Mouse (Mus musculus): ENCODE data around the gene Krt24. TPM values are rescaled to one million over a fixed set of nuclear protein-coding genes. Genes with fewer than 3 reads are reported as not detected.

Krt24 gene
- polyA plus RNA-seq, 1 experiment from 2014 or later, result not detected

Other genes with a start within 250 kb of the Krt24 start
- gene Igfbp4, start 244.0 kb downstream of the Krt24 start, polyA plus RNA-seq (2016; fragmentation: Nextera tagmentation; extraction: Ambion mirVana), result 658 and 684 TPM in 2 replicates
- 0.96 and 1.0 TPM in 2 replicates for gene Tns4, start 196.0 kb downstream of the Krt24 start, polyA plus RNA-seq (2016; fragmentation: Nextera tagmentation; extraction: Ambion mirVana)
- 0.50 and 0.78 TPM in 2 replicates for gene Ccr7, start 130.2 kb downstream of the Krt24 start, polyA plus RNA-seq (2016; fragmentation: Nextera tagmentation; extraction: Ambion mirVana)
- 369 and 387 TPM in 2 replicates for gene Smarce1, start 54.2 kb downstream of the Krt24 start, polyA plus RNA-seq (2016; fragmentation: Nextera tagmentation; extraction: Ambion mirVana)
- gene Krt222, start 41.2 kb downstream of the Krt24 start, polyA plus RNA-seq (2016; fragmentation: Nextera tagmentation; extraction: Ambion mirVana), result 0.10 and 0.12 TPM in 2 replicates
- gene Krt25, start 37.7 kb upstream of the Krt24 start, polyA plus RNA-seq (2016; fragmentation: Nextera tagmentation; extraction: Ambion mirVana), result not detected in 2 replicates
- gene Krt26, start 52.7 kb upstream of the Krt24 start, polyA plus RNA-seq (2016; fragmentation: Nextera tagmentation; extraction: Ambion mirVana), result 0.06 TPM in 1 of 2 replicates, not detected in the other
- gene Krt27, start 65.8 kb upstream of the Krt24 start, polyA plus RNA-seq (2016; fragmentation: Nextera tagmentation; extraction: Ambion mirVana), result 0.15 TPM in 1 of 2 replicates, not detected in the other
- gene Krt28, start 89.6 kb upstream of the Krt24 start, polyA plus RNA-seq (2016; fragmentation: Nextera tagmentation; extraction: Ambion mirVana), result 0.26 and 0.39 TPM in 2 replicates
- gene Krt10, start 104.1 kb upstream of the Krt24 start, polyA plus RNA-seq (2016; fragmentation: Nextera tagmentation; extraction: Ambion mirVana), result 18.6 and 25.3 TPM in 2 replicates
- gene Krt12, start 137.0 kb upstream of the Krt24 start, polyA plus RNA-seq (2016; fragmentation: Nextera tagmentation; extraction: Ambion mirVana), result not detected in 2 replicates
- 0.97 and 1.00 TPM in 2 replicates for gene Krt20, start 152.9 kb upstream of the Krt24 start, polyA plus RNA-seq (2016; fragmentation: Nextera tagmentation; extraction: Ambion mirVana)
- 0.21 and 0.31 TPM in 2 replicates for gene Krt23, start 207.9 kb upstream of the Krt24 start, polyA plus RNA-seq (2016; fragmentation: Nextera tagmentation; extraction: Ambion mirVana)
- not detected in 2 replicates for gene Krt39, start 236.1 kb upstream of the Krt24 start, polyA plus RNA-seq (2016; fragmentation: Nextera tagmentation; extraction: Ambion mirVana)

All from embryonic facial prominence, embryonic 10.5 days (tissue).